Mouse (Mus musculus) hindbrain, embryonic 12.5 days (tissue): ENCODE measurements at regions not wholly inside any gene's neighbourhood (a gene's known extent, or its start where the extent isn't known, plus 50 kb on each side); places are given as distances from the start of the nearest gene placed in this dataset.

Experiments
- ATAC-seq: fragments of 200-750 bp; cut with Nextera tagmentation; 2 replicates; pipeline ENCODE4 v1.8.0; 2017; ENCODE audit warnings: moderate TSS enrichment; ENCODE audit not compliant: low FRiP score
- H3K27ac ChIP-seq: fragments of 300-500 bp; sonication (generic); 2 replicates; pipeline ENCODE4 v1.5.1; 2016; ENCODE audit warnings: mild to moderate bottlenecking
- H3K27me3 ChIP-seq: fragments of 300-500 bp; sonication (generic); 2 replicates; pipeline ENCODE4 v1.6.1; 2016; ENCODE audit warnings: mild to moderate bottlenecking
- H3K36me3 ChIP-seq: fragments of 300-500 bp; sonication (generic); 2 replicates; pipeline ENCODE4 v1.6.1; 2016; ENCODE audit warnings: mild to moderate bottlenecking
- H3K4me1 ChIP-seq: fragments of 300-500 bp; sonication (generic); 2 replicates; pipeline ENCODE4 v1.6.1; 2016
- H3K4me2 ChIP-seq: fragments of 300-500 bp; sonication (generic); replicated peaks from 2 replicates; pipeline ENCODE4 v1.6.1; 2016; ENCODE audit warnings: mild to moderate bottlenecking
- H3K4me3 ChIP-seq: fragments of 300-500 bp; sonication (generic); 2 replicates; pipeline ENCODE4 v1.5.1; 2016; ENCODE audit warnings: mild to moderate bottlenecking
- H3K9ac ChIP-seq: fragments of 300-500 bp; sonication (generic); 2 replicates; pipeline ENCODE4 v1.6.1; 2016; ENCODE audit warnings: mild to moderate bottlenecking, moderate library complexity
- H3K9me3 ChIP-seq: fragments of 300-500 bp; sonication (generic); replicated peaks from 2 replicates; pipeline ENCODE4 v1.6.1; 2016; ENCODE audit warnings: mild to moderate bottlenecking
- WGBS: fragments of 180-500 bp; shearing (Covaris S2); methylation state at CpG from one replicate; pipeline ENCODE4 v1.1.7; 2016; 5-methylcytosine and 5-hydroxymethylcytosine counted together

DNA sequence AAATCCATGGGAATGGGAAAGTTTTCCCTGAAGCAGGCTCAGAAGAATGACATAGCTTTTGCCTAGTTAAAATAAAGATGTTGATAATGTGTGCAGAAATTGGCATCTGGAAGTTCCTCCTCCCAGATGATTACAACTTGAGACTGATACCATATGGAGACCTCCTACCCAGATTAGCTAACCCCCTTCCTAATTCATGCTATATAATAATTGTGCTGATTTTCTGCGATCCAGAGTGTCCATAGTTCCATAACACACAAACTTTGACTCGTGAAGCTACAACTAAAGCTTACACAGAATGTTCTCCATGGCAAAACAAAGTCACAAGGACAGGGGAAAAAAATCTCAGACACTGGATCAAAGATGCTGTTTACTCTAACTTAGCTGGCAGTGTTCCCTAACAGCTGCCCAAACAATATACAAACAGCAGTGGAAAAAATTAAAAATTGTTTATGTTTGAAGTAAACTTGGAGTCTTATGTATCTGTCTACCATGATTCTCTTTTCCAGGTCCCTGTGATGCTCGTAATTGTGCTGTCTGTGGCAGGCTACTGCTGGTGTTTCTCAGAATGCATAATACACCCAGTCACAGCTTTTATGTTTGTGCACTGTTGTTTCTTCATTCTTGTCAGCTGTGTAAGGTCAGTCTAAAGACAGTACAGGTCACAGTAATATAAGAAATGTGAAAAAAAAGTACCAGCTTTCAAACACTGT, 1978.8 kb upstream of the A830018L16Rik start:
- 83% methylated on average over 3 of the region's 3 CpGs for WGBS
- no peaks in the 10 kb centered on the region for H3K4me1 ChIP-seq
- H3K9ac ChIP-seq = no peak overlapping the region
- H3K36me3 ChIP-seq = no peaks in the 10 kb centered on the region
- no peak overlapping the region for H3K27ac ChIP-seq
- no peak overlapping the region for H3K4me2 ChIP-seq
- no peak for ATAC-seq
- no peaks in the 10 kb centered on the region for H3K9me3 ChIP-seq
- no peak overlapping the region for H3K4me3 ChIP-seq
- H3K27me3 ChIP-seq = no peaks in the 10 kb centered on the region

DNA sequence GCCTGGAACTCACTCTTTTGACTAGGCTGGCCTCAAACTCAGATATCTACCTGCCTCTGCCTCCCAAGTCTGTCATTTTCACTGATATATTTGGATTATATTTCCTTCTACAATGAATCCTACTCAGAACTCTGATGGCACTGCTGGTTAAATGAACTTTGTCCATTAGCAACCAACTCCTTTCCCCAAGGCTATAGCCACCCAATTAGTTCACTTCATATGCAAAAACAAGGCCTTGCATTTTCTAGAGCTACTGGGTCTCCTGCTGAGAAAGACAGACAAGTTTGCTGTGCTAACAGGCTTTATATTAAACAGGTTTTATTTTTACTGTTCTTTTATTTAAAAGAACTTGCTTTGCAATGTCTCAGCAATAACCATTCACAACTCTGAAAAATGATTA, 1971.0 kb upstream of the A830018L16Rik start:
- H3K4me3 ChIP-seq = no peak overlapping the region
- H3K36me3 ChIP-seq = no peaks in the 10 kb centered on the region
- no peak overlapping the region for H3K4me2 ChIP-seq
- H3K27ac ChIP-seq = no peak overlapping the region
- H3K4me1 ChIP-seq = no peaks in the 10 kb centered on the region
- H3K9me3 ChIP-seq = no peaks in the 10 kb centered on the region
- no peaks in the 10 kb centered on the region for H3K27me3 ChIP-seq
- no peak overlapping the region for H3K9ac ChIP-seq
- no peak for ATAC-seq

DNA sequence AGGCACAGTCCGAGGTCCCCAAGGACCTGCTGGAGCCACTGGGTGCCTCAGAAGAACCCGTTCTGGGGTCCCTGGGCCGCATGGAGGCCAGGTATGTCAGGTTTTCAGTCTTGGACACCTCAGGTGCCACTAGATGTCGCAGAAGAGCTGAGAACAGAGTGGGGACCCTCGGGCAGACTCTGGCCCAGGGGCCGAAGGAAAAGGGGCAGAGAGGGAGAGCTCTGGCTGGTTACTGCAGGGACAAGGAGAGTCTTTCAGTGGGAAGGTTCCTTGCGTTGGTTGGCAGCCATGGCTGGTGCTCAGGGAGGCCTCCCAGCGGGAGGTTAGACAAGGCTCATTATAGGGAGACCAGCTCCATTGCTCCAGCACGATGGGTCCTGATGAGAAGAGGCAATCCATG, 1944.4 kb upstream of the A830018L16Rik start:
- Histone ChIP-seq H3K9ac (no peak overlapping the region), H3K36me3 (no peaks in the 10 kb centered on the region), H3K4me1 (no peaks in the 10 kb centered on the region), H3K27ac (no peak overlapping the region), H3K4me2 (no peak overlapping the region), H3K4me3 (no peak overlapping the region), H3K27me3 (no peaks in the 10 kb centered on the region), H3K9me3 (no peaks in the 10 kb centered on the region)
- ATAC-seq = no peak; the same call in 1 of the 2 replicates
- WGBS = 36% methylated on average over 9 of the region's 9 CpGs

DNA sequence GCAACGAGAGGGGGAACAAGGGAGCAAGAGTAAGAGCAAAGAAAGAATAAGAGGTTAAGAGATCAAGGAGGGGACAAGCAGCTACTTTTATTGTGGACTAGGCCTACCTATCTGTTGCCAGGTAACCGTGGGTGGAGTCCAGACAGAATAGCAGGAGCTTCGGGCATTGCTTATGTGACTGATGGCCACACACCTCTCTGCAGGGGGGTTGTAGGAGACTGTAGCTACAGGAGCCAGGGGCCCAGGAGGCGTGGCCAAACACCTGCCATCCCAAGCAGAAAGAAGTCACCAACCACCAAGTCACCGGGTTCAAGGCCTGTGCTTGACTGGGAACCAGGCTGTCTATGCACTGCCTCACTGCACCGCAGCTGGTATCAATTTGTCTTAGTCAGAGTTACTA, 1943.9 kb upstream of the A830018L16Rik start:
- no peaks in the 10 kb centered on the region for H3K36me3 ChIP-seq
- ATAC-seq = peak; percentile 38; the same call in 1 of the 2 replicates
- no peaks in the 10 kb centered on the region for H3K9me3 ChIP-seq
- H3K4me3 ChIP-seq = no peak overlapping the region
- no peak overlapping the region for H3K27ac ChIP-seq
- no peaks in the 10 kb centered on the region for H3K4me1 ChIP-seq
- WGBS = 58% methylated on average over 6 of the region's 6 CpGs
- H3K27me3 ChIP-seq = no peaks in the 10 kb centered on the region
- H3K4me2 ChIP-seq = no peak overlapping the region
- H3K9ac ChIP-seq = no peak overlapping the region
